Mouse (Mus musculus): ENCODE measurements at regions not wholly inside any gene's neighbourhood (a gene's known extent, or its start where the extent isn't known, plus 50 kb on each side); places are given as distances from the start of the nearest gene placed in this dataset.
A peak's percentile ranks its signal among the peaks of the same experiment; 100 is the strongest.

DNA sequence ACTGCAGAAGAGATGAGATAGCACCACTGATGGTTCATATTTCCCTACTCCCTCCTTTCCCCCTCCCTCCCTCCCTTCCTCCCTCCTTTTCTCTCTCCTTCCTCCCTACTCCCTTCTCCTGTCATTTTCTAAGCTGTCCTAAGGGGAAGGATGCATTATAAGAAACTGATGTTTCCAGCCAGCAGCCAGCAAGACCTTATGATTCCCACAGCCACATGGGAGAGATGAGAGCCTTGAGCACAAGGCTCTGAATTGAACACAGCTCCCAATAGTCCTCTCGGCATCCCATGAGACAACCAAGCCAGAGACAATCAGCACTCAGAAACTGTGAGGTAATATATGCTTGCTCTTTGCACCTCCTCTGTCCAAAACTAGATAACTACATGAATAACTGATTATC is 263.0 kb upstream of the Nrp1 start:
- ATAC-seq: no peak
- Histone ChIP-seq H3K4me2 (no peak overlapping the region), H3K36me3 (no peaks in the 10 kb centered on the region), H3K9me3 (replicated peaks) (no peaks in the 10 kb centered on the region), H3K4me1 (no peaks in the 10 kb centered on the region), H3K9ac (no peak overlapping the region), H3K27ac (no peak overlapping the region), H3K4me3 (no peak overlapping the region), H3K27me3 (replicated peaks) (no peaks in the 10 kb centered on the region)
- 81% methylated on average over 1 of the region's 1 CpGs for WGBS (ENCODE audit: insufficient replicate concordance)

- 75% methylated on average over 3 of the region's 3 CpGs for WGBS (ENCODE audit: insufficient replicate concordance)
- no peaks in the 10 kb centered on the region for H3K36me3 ChIP-seq
- ATAC-seq: no peak
- no peak overlapping the region for H3K9ac ChIP-seq
- no peak overlapping the region for H3K4me3 ChIP-seq
- H3K4me2 ChIP-seq: no peak overlapping the region
- no peaks in the 10 kb centered on the region for H3K27me3 ChIP-seq (replicated peaks)
- no peak overlapping the region for H3K27ac ChIP-seq
- H3K9me3 ChIP-seq (replicated peaks): no peaks in the 10 kb centered on the region
- no peaks in the 10 kb centered on the region for H3K4me1 ChIP-seq
These were observed 260.8 kb upstream of the Nrp1 start for GRCm38 (mm10) chr8:128097601-128098000.

DNA sequence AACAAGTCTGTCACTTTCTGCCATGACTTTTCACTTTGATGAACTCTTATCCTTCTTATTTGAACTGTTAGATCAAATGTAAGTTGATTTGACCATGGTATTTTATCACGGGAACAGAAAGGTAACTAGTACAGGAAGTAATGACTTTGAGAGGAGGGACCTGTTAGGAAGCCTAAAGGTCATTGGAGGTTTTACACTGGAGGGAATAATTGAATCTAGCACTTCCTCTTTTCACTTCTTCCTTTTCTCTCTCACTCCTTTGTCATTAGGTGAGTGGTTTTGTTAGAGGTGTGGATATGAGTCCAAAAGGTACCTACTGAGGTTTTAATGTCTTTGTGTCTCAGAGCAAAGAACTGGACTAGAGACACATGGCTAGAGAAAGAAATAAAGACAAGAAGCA is 255.0 kb upstream of the Nrp1 start:
- no peak overlapping the region for H3K4me3 ChIP-seq
- no peak overlapping the region for H3K27ac ChIP-seq
- no peak overlapping the region for H3K4me2 ChIP-seq
- 39% methylated on average over 1 of the region's 1 CpGs for WGBS (ENCODE audit: insufficient replicate concordance)
- ATAC-seq: no peak
- no peaks in the 10 kb centered on the region for H3K36me3 ChIP-seq
- no peaks in the 10 kb centered on the region for H3K9me3 ChIP-seq (replicated peaks)
- H3K4me1 ChIP-seq: no peaks in the 10 kb centered on the region
- H3K9ac ChIP-seq: no peak overlapping the region
- no peaks in the 10 kb centered on the region for H3K27me3 ChIP-seq (replicated peaks)

GRCm38 (mm10) chr8:128106569-128106968 is 251.8 kb upstream of the Nrp1 start:
- no peak for ATAC-seq
- no peak overlapping the region for H3K27ac ChIP-seq
- WGBS (ENCODE audit: insufficient replicate concordance): 68% methylated on average over 2 of the region's 2 CpGs
- no peaks in the 10 kb centered on the region for H3K9me3 ChIP-seq (replicated peaks)
- no peak overlapping the region for H3K4me3 ChIP-seq
- H3K27me3 ChIP-seq (replicated peaks): no peaks in the 10 kb centered on the region
- no peaks in the 10 kb centered on the region for H3K4me1 ChIP-seq
- no peaks in the 10 kb centered on the region for H3K36me3 ChIP-seq
- H3K9ac ChIP-seq: no peak overlapping the region
- no peak overlapping the region for H3K4me2 ChIP-seq

DNA sequence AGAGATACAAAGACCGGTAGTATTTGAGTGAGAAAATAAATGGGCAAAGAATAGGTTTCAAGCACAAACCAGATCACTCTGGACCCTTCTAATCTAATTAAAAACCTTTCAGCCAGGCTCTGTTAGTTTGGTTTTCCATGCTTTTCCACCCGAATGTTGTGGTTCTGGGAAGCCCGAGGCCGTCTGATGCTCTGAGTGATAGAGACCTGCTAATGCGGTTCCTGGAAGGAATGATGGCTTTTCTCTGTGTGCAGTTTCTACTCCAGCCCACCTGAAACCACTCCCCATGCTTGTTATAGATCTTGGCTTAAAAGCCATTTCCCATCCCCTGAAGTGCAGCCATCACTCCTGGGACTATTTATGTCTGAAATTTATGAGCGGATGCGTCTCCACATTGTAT is 251.4 kb upstream of the Nrp1 start:
- WGBS (ENCODE audit: insufficient replicate concordance): 76% methylated on average over 7 of the region's 7 CpGs

GRCm38 (mm10) chr8:128109036-128109435 is 249.4 kb upstream of the Nrp1 start:
- Histone ChIP-seq H3K27me3 (replicated peaks) (no peaks in the 10 kb centered on the region), H3K9me3 (replicated peaks) (no peaks in the 10 kb centered on the region), H3K9ac (no peak overlapping the region), H3K4me3 (no peak overlapping the region), H3K36me3 (no peaks in the 10 kb centered on the region), H3K4me2 (no peak overlapping the region), H3K27ac (no peak overlapping the region), H3K4me1 (no peaks in the 10 kb centered on the region)
- ATAC-seq: no peak
- 66% methylated on average over 3 of the region's 3 CpGs for WGBS (ENCODE audit: insufficient replicate concordance)

More for the DNA sequence above, 251.4 kb upstream of the Nrp1 start:
- Histone ChIP-seq H3K4me3 (no peak overlapping the region), H3K9me3 (replicated peaks) (no peaks in the 10 kb centered on the region), H3K27ac (no peak overlapping the region), H3K36me3 (no peaks in the 10 kb centered on the region), H3K27me3 (replicated peaks) (no peaks in the 10 kb centered on the region), H3K9ac (no peak overlapping the region), H3K4me2 (no peak overlapping the region), H3K4me1 (no peaks in the 10 kb centered on the region)
- no peak for ATAC-seq

- H3K4me3 ChIP-seq: no peak overlapping the region
- 55% methylated on average over 3 of the region's 3 CpGs for WGBS (ENCODE audit: insufficient replicate concordance)
- H3K4me2 ChIP-seq: no peak overlapping the region
- H3K9ac ChIP-seq: no peak overlapping the region
- H3K9me3 ChIP-seq (replicated peaks): no peaks in the 10 kb centered on the region
- H3K36me3 ChIP-seq: no peaks in the 10 kb centered on the region
- no peaks in the 10 kb centered on the region for H3K4me1 ChIP-seq
- ATAC-seq: no peak
- H3K27ac ChIP-seq: no peak overlapping the region
- no peaks in the 10 kb centered on the region for H3K27me3 ChIP-seq (replicated peaks)
These were observed 247.3 kb upstream of the Nrp1 start for GRCm38 (mm10) chr8:128111132-128111531.

- Histone ChIP-seq H3K9ac (no peak overlapping the region), H3K27ac (no peak overlapping the region), H3K4me1 (no peaks in the 10 kb centered on the region), H3K27me3 (replicated peaks) (no peaks in the 10 kb centered on the region), H3K4me2 (no peak overlapping the region), H3K4me3 (no peak overlapping the region), H3K36me3 (no peaks in the 10 kb centered on the region), H3K9me3 (replicated peaks) (no peaks in the 10 kb centered on the region)
- no peak for ATAC-seq
- 59% methylated on average over 1 of the region's 1 CpGs for WGBS (ENCODE audit: insufficient replicate concordance)
These were observed 245.3 kb upstream of the Nrp1 start for GRCm38 (mm10) chr8:128113116-128113515.

DNA sequence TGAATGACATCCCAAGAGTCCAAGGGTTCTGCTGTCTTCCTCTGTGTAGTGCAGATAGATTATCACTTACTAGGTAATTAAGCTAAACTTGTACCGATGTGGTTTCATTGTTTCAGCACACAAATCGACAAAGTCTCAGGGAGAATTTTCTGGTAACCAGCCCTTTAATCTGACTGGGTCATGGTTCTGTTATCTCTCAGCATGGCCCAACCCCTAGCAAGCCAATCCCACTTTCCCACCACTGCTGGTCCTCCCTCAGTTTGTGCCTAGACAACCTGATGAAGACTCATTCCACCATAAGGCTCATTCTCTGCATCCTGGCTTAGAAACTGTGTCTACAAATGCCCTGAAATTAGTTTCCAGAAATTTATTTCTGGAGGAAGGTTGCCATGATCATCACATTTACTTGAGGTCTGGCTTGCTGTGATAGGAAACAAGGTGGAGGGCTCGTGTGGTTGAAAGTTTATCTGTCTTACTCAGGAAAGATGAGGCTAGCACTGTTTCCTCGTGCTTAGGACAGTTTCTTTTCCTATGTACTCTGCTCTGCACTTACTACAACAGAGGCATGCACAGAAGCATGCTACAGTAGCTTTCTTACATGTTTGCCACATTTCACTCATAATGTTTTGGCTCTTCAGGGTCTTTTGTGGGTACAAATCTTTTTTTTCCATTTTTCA is 217.0 kb upstream of the Nrp1 start:
- Histone ChIP-seq H3K27ac (no peak overlapping the region), H3K9me3 (replicated peaks) (no peaks in the 10 kb centered on the region), H3K4me2 (no peak overlapping the region), H3K9ac (no peak overlapping the region), H3K4me1 (peaks cover 5% of the 10 kb centered on the region; the same call in 1 of the 2 replicates), H3K4me3 (no peak overlapping the region), H3K27me3 (replicated peaks) (no peaks in the 10 kb centered on the region), H3K36me3 (no peaks in the 10 kb centered on the region)
- ATAC-seq: peak; percentile 77
- 27% methylated on average over 4 of the region's 4 CpGs for WGBS (ENCODE audit: insufficient replicate concordance)

DNA sequence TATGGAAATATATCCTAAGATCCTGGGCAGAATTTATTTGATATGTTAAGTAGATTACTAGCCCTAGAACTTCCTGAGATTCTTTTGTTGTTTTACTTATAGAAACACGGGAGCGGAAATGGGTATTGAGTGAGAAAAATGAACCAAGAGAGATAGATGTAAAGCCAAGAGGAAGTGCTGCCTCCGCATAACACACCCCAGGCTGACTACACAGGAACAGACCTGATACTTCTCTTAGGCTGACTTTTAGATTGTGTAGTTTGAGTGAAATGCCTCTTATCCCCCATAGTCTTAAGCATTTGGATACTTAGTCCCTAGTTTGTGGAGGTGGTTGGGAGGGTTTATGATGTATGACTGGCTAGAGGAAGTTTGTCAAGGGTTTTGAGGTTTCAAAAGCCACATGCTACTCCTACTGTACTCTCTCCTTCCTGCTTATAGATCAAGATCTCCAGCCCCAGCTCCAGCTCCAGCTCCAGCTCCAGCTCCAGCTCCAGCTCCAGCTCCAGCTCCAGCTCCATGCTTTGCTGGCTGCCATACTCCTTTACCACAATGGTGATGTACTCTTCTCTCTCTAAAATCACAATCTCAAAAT is 210.0 kb upstream of the Nrp1 start:
- WGBS (ENCODE audit: insufficient replicate concordance): 32% methylated on average over 3 of the region's 3 CpGs
- no peaks in the 10 kb centered on the region for H3K4me1 ChIP-seq

DNA sequence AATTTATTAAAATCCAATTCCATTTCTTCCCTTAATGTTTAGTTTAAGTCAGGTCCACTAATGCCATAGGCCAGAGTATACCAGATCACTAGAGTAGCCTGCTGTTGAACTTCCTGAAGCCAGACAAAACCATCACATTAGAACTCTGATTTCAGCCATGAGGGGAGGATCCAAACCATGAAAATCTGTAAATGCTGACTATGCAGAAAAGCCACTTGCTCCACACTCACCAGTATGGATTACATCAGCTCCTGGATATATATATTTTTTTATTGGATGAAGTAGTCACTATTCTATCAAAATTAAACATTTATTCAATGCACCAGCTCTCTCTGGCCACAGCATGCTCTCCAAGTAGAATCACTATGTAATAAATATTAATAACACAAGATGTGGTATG is 202.8 kb upstream of the Nrp1 start:
- ATAC-seq: no peak
- H3K4me1 ChIP-seq: no peaks in the 10 kb centered on the region
- no peak overlapping the region for H3K9ac ChIP-seq
- H3K4me3 ChIP-seq: no peak overlapping the region
- H3K36me3 ChIP-seq: no peaks in the 10 kb centered on the region
- H3K9me3 ChIP-seq (replicated peaks): no peaks in the 10 kb centered on the region
- H3K4me2 ChIP-seq: no peak overlapping the region
- H3K27ac ChIP-seq: no peak overlapping the region
- no peaks in the 10 kb centered on the region for H3K27me3 ChIP-seq (replicated peaks)

More for the DNA sequence above, 210.0 kb upstream of the Nrp1 start:
- ATAC-seq: no peak
- H3K36me3 ChIP-seq: no peaks in the 10 kb centered on the region
- H3K27me3 ChIP-seq (replicated peaks): no peaks in the 10 kb centered on the region
- no peaks in the 10 kb centered on the region for H3K9me3 ChIP-seq (replicated peaks)
- no peak overlapping the region for H3K4me3 ChIP-seq
- H3K27ac ChIP-seq: no peak overlapping the region
- H3K9ac ChIP-seq: no peak overlapping the region
- no peak overlapping the region for H3K4me2 ChIP-seq

DNA sequence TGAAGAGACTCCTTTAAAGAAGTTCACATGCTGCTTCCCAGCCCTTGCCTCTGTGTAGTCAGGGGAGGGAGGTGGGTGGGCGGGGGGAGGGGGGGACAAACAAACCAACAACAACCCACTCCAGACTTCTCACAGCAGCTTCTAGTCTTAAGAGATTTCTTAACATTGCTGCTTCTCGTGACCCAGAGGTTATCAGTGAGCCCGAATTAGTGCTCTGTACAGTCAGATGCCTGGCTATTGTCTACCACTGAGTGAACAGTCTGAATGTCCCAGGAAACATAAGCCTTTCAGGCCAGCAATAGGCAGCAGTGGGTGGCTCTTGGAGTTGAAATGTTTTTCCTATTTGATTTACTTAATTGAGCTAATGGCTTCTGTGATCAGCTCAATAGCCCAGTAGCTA is 202.2 kb upstream of the Nrp1 start:
- no peak overlapping the region for H3K27ac ChIP-seq
- H3K4me1 ChIP-seq: no peaks in the 10 kb centered on the region
- WGBS (ENCODE audit: insufficient replicate concordance): 45% methylated on average over 3 of the region's 3 CpGs

DNA sequence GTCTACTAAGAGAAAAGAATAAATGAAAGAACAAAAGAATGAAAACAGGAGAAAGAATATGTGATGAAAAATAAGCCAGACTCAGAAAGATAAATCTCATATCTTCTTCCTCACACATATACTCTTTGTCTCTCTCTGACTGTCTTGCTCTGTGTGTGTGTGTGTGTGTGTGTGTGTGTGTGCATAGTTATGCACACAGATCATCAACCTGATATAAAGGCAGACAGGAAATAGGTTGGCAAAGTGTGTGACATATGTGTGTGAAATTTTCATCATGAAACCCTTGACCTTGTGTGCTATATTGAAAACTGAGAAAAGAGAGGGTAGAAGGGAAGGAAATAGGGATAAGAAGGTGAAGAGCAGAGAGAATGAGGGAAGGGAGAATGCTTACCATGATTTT is 195.5 kb upstream of the Nrp1 start:
- H3K36me3 ChIP-seq: no peaks in the 10 kb centered on the region
- H3K4me1 ChIP-seq: no peaks in the 10 kb centered on the region
- no peak overlapping the region for H3K4me2 ChIP-seq
- H3K9ac ChIP-seq: no peak overlapping the region
- no peaks in the 10 kb centered on the region for H3K27me3 ChIP-seq (replicated peaks)
- H3K27ac ChIP-seq: no peak overlapping the region
- H3K4me3 ChIP-seq: no peak overlapping the region
- H3K9me3 ChIP-seq (replicated peaks): no peaks in the 10 kb centered on the region
- no peak for ATAC-seq

More for the DNA sequence above, 202.2 kb upstream of the Nrp1 start:
- Histone ChIP-seq H3K36me3 (no peaks in the 10 kb centered on the region), H3K9ac (no peak overlapping the region), H3K4me2 (no peak overlapping the region), H3K4me3 (no peak overlapping the region), H3K27me3 (replicated peaks) (no peaks in the 10 kb centered on the region), H3K9me3 (replicated peaks) (no peaks in the 10 kb centered on the region)
- no peak for ATAC-seq
